Mouse (Mus musculus) hindbrain, embryonic 11.5 days (tissue): ENCODE measurements around the gene Pom121l2. TPM values are rescaled to one million over a fixed set of nuclear protein-coding genes. Genes with fewer than 3 reads are reported as not detected.

ENCODE experiments used
- ATAC-seq: fragments of 200-750 bp; cut with Nextera tagmentation; 2 replicates; pipeline ENCODE4 v1.8.0; 2017; ENCODE audit warnings: mild to moderate bottlenecking, moderate TSS enrichment, moderate library complexity; ENCODE audit not compliant: low FRiP score
- DNase-seq: peaks from one replicate; pipeline ENCODE4 v3.0.0-alpha.2; 2015; ENCODE audit warnings: low spot score
- H3K27ac ChIP-seq: fragments of 300-500 bp; sonication (generic); 2 replicates; pipeline ENCODE4 v1.5.1; 2014; ENCODE audit warnings: mild to moderate bottlenecking, low read depth, low read length
- H3K27me3 ChIP-seq: fragments of 300-500 bp; sonication (generic); 2 replicates; pipeline ENCODE4 v1.6.1; 2014; ENCODE audit warnings: mild to moderate bottlenecking, low read length, moderate library complexity, mixed read lengths; ENCODE audit not compliant: control insufficient read depth, insufficient read depth
- H3K36me3 ChIP-seq: fragments of 300-500 bp; sonication (generic); 2 replicates; pipeline ENCODE4 v1.6.1; 2014; ENCODE audit warnings: mild to moderate bottlenecking, low read length, moderate library complexity, mixed read lengths; ENCODE audit not compliant: control insufficient read depth, insufficient read depth
- H3K4me1 ChIP-seq: fragments of 300-500 bp; sonication (generic); replicated peaks from 2 replicates; pipeline ENCODE4 v1.6.1; 2014; ENCODE audit warnings: low read length, mixed read lengths; ENCODE audit not compliant: control insufficient read depth, insufficient read depth
- H3K4me2 ChIP-seq: fragments of 300-500 bp; sonication (generic); replicated peaks from 2 replicates; pipeline ENCODE4 v1.6.1; 2014; ENCODE audit warnings: mild to moderate bottlenecking, low read depth, low read length
- H3K4me3 ChIP-seq: fragments of 300-500 bp; sonication (generic); 2 replicates; pipeline ENCODE4 v1.5.1; 2014; ENCODE audit warnings: low read depth, low read length
- H3K9ac ChIP-seq: fragments of 300-500 bp; sonication (generic); 2 replicates; pipeline ENCODE4 v1.6.1; 2014; ENCODE audit warnings: low read depth, low read length
- H3K9me3 ChIP-seq: fragments of 300-500 bp; sonication (generic); 2 replicates; pipeline ENCODE4 v1.6.1; 2016; ENCODE audit warnings: low read length; ENCODE audit not compliant: control insufficient read depth
- WGBS: fragments of 180-500 bp; shearing (Covaris S2); extraction: QIAGEN DNeasy Blood & Tissue Kit; methylation state at CpG from one replicate; pipeline ENCODE4 v1.1.7; 2014; 5-methylcytosine and 5-hydroxymethylcytosine counted together
- polyA plus RNA-seq: library from polyadenylated mRNA; unstranded; fragments of >200 nt; fragmentation: Nextera tagmentation; extraction: Ambion mirVana; gene quantifications from 2 replicates; pipeline ENCODE4 v1.2.1, GENCODE M21; 2014

Pom121l2 gene
- polyA plus RNA-seq, 1 experiment from 2014 or later: 0.11 TPM

GRCm38 (mm10) chr13:21997201-21997820 is 16.3 kb downstream of the Pom121l2 start:
- peak; percentile 55 for DNase-seq
- Histone ChIP-seq H3K4me1 (peaks cover 2% of the 10 kb centered on the region; the same call in 1 of the 2 replicates), H3K27ac (no peak overlapping the region), H3K4me2 (peak overlapping the region; percentile 41), H3K27me3 (peaks cover 71% of the 10 kb centered on the region), H3K9me3 (no peaks in the 10 kb centered on the region), H3K36me3 (no peaks in the 10 kb centered on the region), H3K9ac (no peak overlapping the region), H3K4me3 (peak overlapping the region; percentile 23)
- no peak for ATAC-seq
- 1% methylated on average over 21 of the region's 21 CpGs for WGBS

GRCm38 (mm10) chr13:21997821-21998220 is 16.8 kb downstream of the Pom121l2 start:
- peaks cover 76% of the 10 kb centered on the region for H3K27me3 ChIP-seq
- DNase-seq: no peak
- H3K36me3 ChIP-seq: no peaks in the 10 kb centered on the region
- no peak overlapping the region for H3K27ac ChIP-seq
- H3K4me3 ChIP-seq: no peak overlapping the region
- H3K9me3 ChIP-seq: no peaks in the 10 kb centered on the region
- no peak overlapping the region for H3K9ac ChIP-seq
- peak overlapping the region; percentile 41; the same call in 1 of the 2 replicates for H3K4me2 ChIP-seq
- H3K4me1 ChIP-seq: peaks cover 2% of the 10 kb centered on the region; the same call in 1 of the 2 replicates
- WGBS: 5% methylated on average over 4 of the region's 4 CpGs
- ATAC-seq: no peak

GRCm38 (mm10) chr13:21998412-21998811 is 17.4 kb downstream of the Pom121l2 start:
- H3K4me1 ChIP-seq: peaks cover 2% of the 10 kb centered on the region; the same call in 1 of the 2 replicates
- ATAC-seq (no peak), DNase-seq (no peak)
- peaks cover 82% of the 10 kb centered on the region for H3K27me3 ChIP-seq
- no peaks in the 10 kb centered on the region for H3K9me3 ChIP-seq
- H3K4me3 ChIP-seq: no peak overlapping the region
- no peaks in the 10 kb centered on the region for H3K36me3 ChIP-seq
- WGBS: 26% methylated on average over 3 of the region's 3 CpGs
- H3K27ac ChIP-seq: no peak overlapping the region
- H3K4me2 ChIP-seq: no peak overlapping the region
- no peak overlapping the region for H3K9ac ChIP-seq

DNA sequence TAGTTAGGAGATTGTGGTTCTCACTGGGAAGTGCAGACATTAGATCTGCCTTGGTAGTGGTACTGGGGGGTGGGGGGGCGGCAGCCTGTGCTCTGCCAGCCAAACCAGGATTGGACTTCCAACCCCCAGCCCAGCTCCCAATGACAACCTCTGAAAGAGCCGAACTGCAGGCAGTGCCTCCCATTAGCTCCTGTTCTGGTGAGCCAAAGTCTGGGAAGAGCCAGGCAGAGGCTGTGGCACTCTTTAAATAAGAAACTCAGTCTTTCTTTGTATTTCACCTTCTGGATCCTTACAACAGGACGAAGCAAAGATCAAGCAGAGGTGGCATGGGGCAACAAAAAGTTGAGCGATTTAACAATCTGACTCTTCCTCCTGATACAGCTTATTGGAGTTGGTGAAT is 18.2 kb downstream of the Pom121l2 start:
- no peaks in the 10 kb centered on the region for H3K9me3 ChIP-seq
- DNase-seq (no peak), ATAC-seq (no peak)
- peaks cover 2% of the 10 kb centered on the region; the same call in 1 of the 2 replicates for H3K4me1 ChIP-seq
- H3K4me2 ChIP-seq: no peak overlapping the region
- H3K36me3 ChIP-seq: no peaks in the 10 kb centered on the region
- WGBS: 30% methylated on average over 4 of the region's 4 CpGs
- H3K27ac ChIP-seq: no peak overlapping the region
- H3K4me3 ChIP-seq: no peak overlapping the region
- H3K9ac ChIP-seq: no peak overlapping the region
- peaks cover 89% of the 10 kb centered on the region for H3K27me3 ChIP-seq

DNA sequence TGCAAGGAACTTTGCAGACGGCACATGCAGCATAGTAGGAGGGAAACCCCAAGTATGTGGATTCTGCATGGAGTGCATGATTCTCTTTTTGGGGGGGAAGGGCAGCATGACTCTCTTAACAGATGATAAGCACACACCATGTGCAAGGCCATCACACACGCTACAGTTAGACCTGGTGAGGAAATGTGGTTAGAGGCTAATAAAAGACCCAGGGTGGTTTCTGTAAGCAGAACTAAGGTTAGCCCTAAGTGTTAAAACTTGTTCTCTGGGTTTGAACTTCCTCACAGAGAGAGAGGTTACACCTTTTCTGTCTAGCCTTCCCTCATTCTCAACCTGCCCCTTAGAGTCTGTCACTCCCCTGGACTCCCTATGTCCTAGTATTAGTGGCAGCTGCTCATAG is 20.4 kb downstream of the Pom121l2 start:
- WGBS: 46% methylated on average over 2 of the region's 2 CpGs
- Histone ChIP-seq H3K9me3 (no peaks in the 10 kb centered on the region), H3K4me3 (no peak overlapping the region), H3K27me3 (peaks cover 97% of the 10 kb centered on the region), H3K36me3 (no peaks in the 10 kb centered on the region), H3K9ac (no peak overlapping the region), H3K4me2 (no peak overlapping the region), H3K4me1 (peaks cover 2% of the 10 kb centered on the region; the same call in 1 of the 2 replicates), H3K27ac (no peak overlapping the region)
- ATAC-seq (no peak), DNase-seq (no peak)

DNA sequence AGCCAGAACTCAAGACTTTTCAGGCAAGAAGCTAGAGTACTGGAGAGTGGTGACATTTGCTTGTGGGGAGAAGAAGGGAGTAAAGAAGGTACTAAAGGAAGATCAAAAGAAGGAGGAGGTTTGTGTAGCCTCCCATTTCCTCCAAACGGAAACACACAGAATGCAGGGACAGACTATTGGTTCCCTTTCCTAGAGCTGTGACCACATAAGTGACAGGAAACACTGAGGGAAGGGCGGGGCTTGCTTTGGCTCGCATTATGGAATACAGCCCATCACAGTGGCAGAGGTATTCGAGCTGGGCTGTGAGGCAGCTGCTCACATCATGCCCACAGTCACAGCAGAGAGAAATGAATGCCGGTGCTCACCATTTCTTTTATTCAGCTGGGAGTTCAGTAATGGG is 20.8 kb downstream of the Pom121l2 start:
- ATAC-seq (no peak), DNase-seq (no peak)
- Histone ChIP-seq H3K27ac (no peak overlapping the region), H3K9ac (no peak overlapping the region), H3K4me1 (peaks cover 3% of the 10 kb centered on the region; the same call in 1 of the 2 replicates), H3K36me3 (no peaks in the 10 kb centered on the region), H3K9me3 (no peaks in the 10 kb centered on the region), H3K27me3 (peaks cover 98% of the 10 kb centered on the region), H3K4me3 (no peak overlapping the region), H3K4me2 (no peak overlapping the region)
- 33% methylated on average over 5 of the region's 5 CpGs for WGBS

DNA sequence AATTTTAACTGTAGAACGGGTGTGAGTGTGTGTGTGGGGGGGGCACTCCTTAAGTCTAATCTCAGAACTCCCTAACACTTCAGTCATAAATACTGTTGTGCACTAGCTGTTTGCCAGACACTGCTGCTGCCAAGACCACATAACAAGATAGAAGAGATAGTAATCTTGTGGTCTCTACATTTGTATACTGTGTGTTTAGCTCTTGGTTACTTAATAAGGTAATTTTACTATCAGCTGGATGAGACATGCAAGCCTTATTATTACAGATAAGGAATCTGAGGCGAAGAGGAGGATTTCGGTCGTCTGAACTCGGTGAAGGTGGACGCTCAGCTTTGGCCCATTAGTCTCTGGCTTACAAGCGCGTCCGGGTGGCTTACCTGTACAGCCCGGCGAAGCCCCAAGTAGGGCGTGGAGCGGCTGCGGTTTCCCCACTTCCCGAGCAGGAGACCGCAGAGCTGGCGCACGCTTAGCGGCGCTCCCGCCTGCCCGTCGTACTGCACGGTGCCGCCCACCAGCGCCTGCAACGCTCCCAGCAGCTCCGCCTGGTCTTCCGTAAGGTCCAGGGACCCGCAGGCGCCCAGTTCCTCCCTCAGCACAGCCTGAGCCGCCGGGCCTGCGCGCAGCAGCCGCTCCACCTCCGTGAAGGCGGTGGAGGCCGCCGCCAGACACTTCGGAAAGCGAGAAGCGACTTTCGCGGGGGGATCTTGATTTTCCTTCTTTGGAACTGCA is 24.8 kb downstream of the Pom121l2 start:
- peak; percentile 75 for DNase-seq
- Histone ChIP-seq H3K9me3 (no peaks in the 10 kb centered on the region), H3K27me3 (peaks cover 99% of the 10 kb centered on the region), H3K36me3 (no peaks in the 10 kb centered on the region), H3K4me3 (peak overlapping the region; percentile 46), H3K9ac (peak overlapping the region; percentile 31; the same call in 1 of the 2 replicates), H3K27ac (no peak overlapping the region), H3K4me1 (0 out of 2 replicates have a peak, but pooled peaks cover 2% of the 10 kb centered on the region), H3K4me2 (peak overlapping the region; percentile 85)
- ATAC-seq: peak; percentile 76
- 1% methylated on average over 44 of the region's 45 CpGs for WGBS

DNA sequence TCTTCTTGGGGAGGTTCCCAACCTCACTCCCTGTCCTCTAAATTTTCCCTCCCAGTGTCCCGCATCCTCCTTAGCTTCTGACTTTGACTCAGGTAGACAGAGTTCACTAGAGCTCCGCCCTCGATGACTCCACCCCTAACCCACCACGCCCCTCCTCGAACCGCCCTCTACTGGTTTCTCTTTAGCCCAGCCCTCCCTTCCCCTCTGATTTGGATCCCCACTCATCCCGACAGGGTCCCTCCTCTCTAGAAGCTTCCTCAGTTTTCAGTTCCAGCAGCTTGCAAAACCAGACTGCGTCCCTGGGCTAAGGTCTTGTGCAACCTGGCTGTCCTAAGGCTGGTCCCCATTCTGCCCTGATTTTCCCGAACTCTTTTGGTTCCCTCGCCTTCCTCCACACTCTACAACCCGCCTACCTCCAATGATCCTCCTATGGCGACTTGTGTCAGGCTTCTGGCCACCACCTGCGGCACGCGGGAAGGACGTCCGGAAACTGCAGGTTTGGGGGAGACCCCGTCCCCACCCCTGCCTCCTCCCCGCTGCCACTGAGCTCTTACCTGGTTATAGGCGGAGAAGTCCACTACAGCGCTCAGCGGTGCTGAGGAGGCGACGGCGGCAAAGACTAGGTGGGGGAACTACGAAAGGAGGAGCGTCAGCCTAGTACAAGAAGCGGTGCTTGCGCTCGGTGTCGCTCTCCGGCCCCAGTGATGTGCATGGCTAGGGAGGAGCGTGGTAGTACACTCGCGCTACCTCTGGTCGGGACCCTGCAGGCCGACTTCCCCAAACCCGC is 25.5 kb downstream of the Pom121l2 start:
- ATAC-seq (peak; percentile 91), DNase-seq (peak; percentile 52)
- WGBS: 1% methylated on average over 38 of the region's 38 CpGs
- Histone ChIP-seq H3K9me3 (no peaks in the 10 kb centered on the region), H3K36me3 (no peaks in the 10 kb centered on the region), H3K4me1 (0 out of 2 replicates have a peak, but pooled peaks cover 2% of the 10 kb centered on the region), H3K4me3 (peak overlapping the region; percentile 46), H3K27me3 (peaks cover 95% of the 10 kb centered on the region), H3K4me2 (peak overlapping the region; percentile 85), H3K27ac (no peak overlapping the region), H3K9ac (no peak overlapping the region)
